Mouse (Mus musculus) small intestine, adult 2 months (tissue): ENCODE measurements around the gene Ppp6r1.

Experiments
- CTCF ChIP-seq: fragments of 200-500 bp; IDR thresholded peaks from 2 replicates; pipeline ENCODE4 v1.5.1; 2012; ENCODE audit warnings: low read depth, mild to moderate bottlenecking, control low read depth, inconsistent platforms, low read length, moderate library complexity, mixed read lengths; ENCODE audit not compliant: insufficient replicate concordance, insufficient read length; ENCODE audit errors: extremely low read depth
- POLR2A ChIP-seq: fragments of 200-500 bp; IDR thresholded peaks from 2 replicates; pipeline ENCODE4 v1.6.1; 2012; ENCODE audit warnings: low read depth, mild to moderate bottlenecking, control low read depth, inconsistent platforms, low read length, moderate library complexity

GRCm38 (mm10) chr7:4655393-4655792, 3.4 kb downstream of the Ppp6r1 start:
- TF ChIP-seq CTCF (no peak), POLR2A (no peak)
